Mouse (Mus musculus) liver, adult 2 months (tissue): ENCODE measurements around the gene Slc38a10. TPM values are rescaled to one million over a fixed set of nuclear protein-coding genes. Genes with fewer than 3 reads are reported as not detected.
A peak's percentile ranks its signal among the peaks of the same experiment; 100 is the strongest.

Experiments used
- DNase-seq: peaks from one replicate; pipeline ENCODE4 v3.0.0-alpha.2; 2011; ENCODE audit warnings: low read depth, low spot score; ENCODE audit errors: extremely low read depth
- H3K27ac ChIP-seq: fragments of 200-500 bp; replicated peaks from 2 replicates; pipeline ENCODE4 v1.5.1; 2012; ENCODE audit warnings: low read depth, mild to moderate bottlenecking, control low read depth, inconsistent platforms, low read length; ENCODE audit not compliant: insufficient read depth
- H3K27me3 ChIP-seq: fragments of 200-500 bp; 2 replicates; pipeline ENCODE4 v1.6.1; 2012; ENCODE audit warnings: mild to moderate bottlenecking, moderate library complexity, low read length, inconsistent platforms; ENCODE audit not compliant: control insufficient read depth, insufficient read depth
- H3K36me3 ChIP-seq: fragments of 200-500 bp; 2 replicates; pipeline ENCODE4 v1.6.1; 2012; ENCODE audit warnings: low read length, inconsistent platforms; ENCODE audit not compliant: control insufficient read depth, insufficient read depth
- H3K4me1 ChIP-seq: fragments of 200-500 bp; 2 replicates; pipeline ENCODE4 v1.6.1; 2011; ENCODE audit warnings: low read length; ENCODE audit not compliant: control insufficient read depth, insufficient read depth
- H3K4me3 ChIP-seq: fragments of 200-500 bp; 2 replicates; pipeline ENCODE4 v1.5.1; 2011; ENCODE audit warnings: low read depth, mild to moderate bottlenecking, control low read depth, low read length, moderate library complexity; ENCODE audit not compliant: insufficient read depth
- H3K79me2 ChIP-seq: fragments of 200-500 bp; 2 replicates; pipeline ENCODE4 v1.6.1; 2012; ENCODE audit warnings: inconsistent platforms, mild to moderate bottlenecking, low read length, moderate library complexity; ENCODE audit not compliant: control insufficient read depth, insufficient read depth
- H3K9ac ChIP-seq: fragments of 200-500 bp; 2 replicates; pipeline ENCODE4 v1.6.1; 2012; ENCODE audit warnings: low read depth, mild to moderate bottlenecking, control low read depth, inconsistent platforms, low read length
- CTCF ChIP-seq: fragments of 200-500 bp; IDR thresholded peaks from 2 replicates; pipeline ENCODE4 v1.5.1; 2011; ENCODE audit warnings: low read depth, low read length, control low read depth
- POLR2A ChIP-seq: fragments of 200-500 bp; IDR thresholded peaks from 2 replicates; pipeline ENCODE4 v1.6.1; 2011; ENCODE audit warnings: low read length, control low read depth; ENCODE audit not compliant: insufficient read depth; ENCODE audit errors: extremely low read depth
- WGBS: fragments of 180-500 bp; shearing (Covaris S2); methylation state at CpG from one replicate; pipeline ENCODE4 v1.1.7; 2018; 5-methylcytosine and 5-hydroxymethylcytosine counted together
- polyA plus RNA-seq: library from polyadenylated mRNA; depleted of rRNA; stranded (reverse); fragments of >200 nt; gene quantifications from 2 replicates; pipeline ENCODE4 v1.2.3, GENCODE M21; 2012
- total RNA-seq: library from RNA; depleted of rRNA; stranded (reverse); fragments of >200 nt; gene quantifications from 2 replicates; pipeline ENCODE4 v1.2.3, GENCODE M21; 2014

The Slc38a10 gene
- total and polyA plus RNA-seq, 2 experiments = 41.1 to 90.2 TPM

GRCm38 (mm10) chr11:120150440-120151112, 570 bp downstream of the Slc38a10 start:
- peaks cover 24% of the 10 kb centered on the region; the same call in 1 of the 2 replicates for H3K79me2 ChIP-seq
- peak; percentile 48 for DNase-seq
- no peaks in the 10 kb centered on the region for H3K27me3 ChIP-seq
- under 1% methylated on average over 44 of the region's 44 CpGs for WGBS
- TF ChIP-seq POLR2A (no peak), CTCF (no peak)
- H3K4me3 ChIP-seq = peak overlapping the region; percentile 74
- no peaks in the 10 kb centered on the region for H3K36me3 ChIP-seq
- H3K4me1 ChIP-seq = peaks cover 8% of the 10 kb centered on the region
- peak overlapping the region; percentile 41 for H3K27ac ChIP-seq
- peak overlapping the region; percentile 80 for H3K9ac ChIP-seq

GRCm38 (mm10) chr11:120149510-120150200, 1.5 kb downstream of the Slc38a10 start:
- peaks cover 33% of the 10 kb centered on the region; the same call in 1 of the 2 replicates for H3K79me2 ChIP-seq
- H3K9ac ChIP-seq = no peak overlapping the region
- DNase-seq = peak; percentile 53
- no peak for TF ChIP-seq CTCF
- TF ChIP-seq POLR2A = no peak
- no peak overlapping the region for H3K27ac ChIP-seq
- peaks cover 8% of the 10 kb centered on the region for H3K4me1 ChIP-seq
- no peaks in the 10 kb centered on the region for H3K36me3 ChIP-seq
- H3K27me3 ChIP-seq = no peaks in the 10 kb centered on the region
- 24% methylated on average over 6 of the region's 6 CpGs for WGBS
- H3K4me3 ChIP-seq = no peak overlapping the region

GRCm38 (mm10) chr11:120148201-120148855, 2.8 kb downstream of the Slc38a10 start:
- Histone ChIP-seq H3K27me3 (no peaks in the 10 kb centered on the region), H3K9ac (no peak overlapping the region), H3K36me3 (no peaks in the 10 kb centered on the region), H3K27ac (no peak overlapping the region), H3K79me2 (peaks cover 34% of the 10 kb centered on the region; the same call in 1 of the 2 replicates), H3K4me1 (peaks cover 8% of the 10 kb centered on the region), H3K4me3 (no peak overlapping the region)
- DNase-seq = no peak
- 83% methylated on average over 8 of the region's 8 CpGs for WGBS
- TF ChIP-seq CTCF (no peak), POLR2A (no peak)

- Histone ChIP-seq H3K9ac (no peak overlapping the region), H3K4me3 (no peak overlapping the region), H3K79me2 (peaks cover 31% of the 10 kb centered on the region; the same call in 1 of the 2 replicates), H3K4me1 (peaks cover 2% of the 10 kb centered on the region; the same call in 1 of the 2 replicates), H3K36me3 (no peaks in the 10 kb centered on the region), H3K27me3 (no peaks in the 10 kb centered on the region), H3K27ac (no peak overlapping the region)
- no peak for DNase-seq
- 81% methylated on average over 13 of the region's 13 CpGs for WGBS
- TF ChIP-seq POLR2A = no peak
- TF ChIP-seq CTCF = no peak
Observed at GRCm38 (mm10) chr11:120143708-120144497, 7.2 kb downstream of the Slc38a10 start.

GRCm38 (mm10) chr11:120142601-120143051, 8.5 kb downstream of the Slc38a10 start:
- DNase-seq = peak; percentile 48
- TF ChIP-seq POLR2A = no peak
- peak; percentile 50 for TF ChIP-seq CTCF
- Histone ChIP-seq H3K4me3 (no peak overlapping the region), H3K36me3 (no peaks in the 10 kb centered on the region), H3K4me1 (peaks cover 2% of the 10 kb centered on the region; the same call in 1 of the 2 replicates), H3K27me3 (no peaks in the 10 kb centered on the region), H3K9ac (no peak overlapping the region), H3K79me2 (peaks cover 20% of the 10 kb centered on the region; the same call in 1 of the 2 replicates), H3K27ac (peak overlapping the region; percentile 9)
- 62% methylated on average over 3 of the region's 3 CpGs for WGBS
